Mouse (Mus musculus): ENCODE measurements around the gene Pla2g7.
"Not testable (repeated sequence)": the region's sequence is repeated elsewhere in the genome, so short reads cannot be mapped to it uniquely, and the experiment has no call there.

Pla2g7 gene

DNA sequence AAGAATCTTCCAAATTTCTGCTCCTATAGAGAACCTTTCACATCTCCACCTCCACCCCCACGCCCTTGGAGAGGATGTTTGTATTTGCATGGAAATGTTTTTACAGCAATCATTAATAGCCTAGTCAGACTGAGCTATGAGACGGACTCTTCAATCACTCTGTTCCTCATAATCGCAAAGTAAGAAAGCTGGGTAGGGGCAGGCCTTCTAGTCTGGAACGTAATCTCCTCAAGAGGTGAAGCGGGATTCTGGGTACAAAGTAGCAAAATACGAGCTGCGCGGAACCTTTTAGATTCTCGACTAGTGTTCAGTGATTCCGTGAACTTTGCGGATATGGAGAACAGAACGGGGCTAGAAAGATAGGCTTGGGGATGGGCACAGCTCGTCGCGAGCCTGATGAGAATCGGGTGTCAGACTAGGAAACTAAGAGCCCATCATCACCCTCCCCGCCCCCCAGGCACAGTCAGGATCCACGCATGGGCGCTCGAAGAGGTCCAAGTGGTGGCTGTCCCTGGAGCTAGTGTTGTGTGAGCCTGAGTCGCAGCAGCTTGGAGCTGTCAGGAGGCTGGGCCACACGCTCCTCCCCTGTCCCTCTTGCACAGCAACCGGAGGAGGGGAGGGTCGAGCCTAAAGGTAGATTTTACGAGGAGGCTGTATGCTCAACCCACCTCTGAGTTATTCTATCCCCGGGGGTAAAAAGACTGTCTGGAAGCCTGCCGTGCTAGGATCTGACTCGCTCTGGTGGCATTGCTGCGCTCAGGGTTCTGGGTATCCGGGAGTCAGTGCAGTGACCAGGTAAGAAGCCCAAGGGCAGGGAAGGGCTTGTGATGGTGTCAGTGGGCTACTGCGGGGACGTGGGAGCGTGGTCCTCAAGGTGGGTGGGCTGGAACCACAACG lies at the start of gene Pla2g7:
TSS of gene Pla2g7 (plus strand) at position 107 of the 897 bp plus-strand sequence.
- DNase-seq (ENCODE audit: low spot score in 2 of 2): peak; percentile 21 to 24

DNA sequence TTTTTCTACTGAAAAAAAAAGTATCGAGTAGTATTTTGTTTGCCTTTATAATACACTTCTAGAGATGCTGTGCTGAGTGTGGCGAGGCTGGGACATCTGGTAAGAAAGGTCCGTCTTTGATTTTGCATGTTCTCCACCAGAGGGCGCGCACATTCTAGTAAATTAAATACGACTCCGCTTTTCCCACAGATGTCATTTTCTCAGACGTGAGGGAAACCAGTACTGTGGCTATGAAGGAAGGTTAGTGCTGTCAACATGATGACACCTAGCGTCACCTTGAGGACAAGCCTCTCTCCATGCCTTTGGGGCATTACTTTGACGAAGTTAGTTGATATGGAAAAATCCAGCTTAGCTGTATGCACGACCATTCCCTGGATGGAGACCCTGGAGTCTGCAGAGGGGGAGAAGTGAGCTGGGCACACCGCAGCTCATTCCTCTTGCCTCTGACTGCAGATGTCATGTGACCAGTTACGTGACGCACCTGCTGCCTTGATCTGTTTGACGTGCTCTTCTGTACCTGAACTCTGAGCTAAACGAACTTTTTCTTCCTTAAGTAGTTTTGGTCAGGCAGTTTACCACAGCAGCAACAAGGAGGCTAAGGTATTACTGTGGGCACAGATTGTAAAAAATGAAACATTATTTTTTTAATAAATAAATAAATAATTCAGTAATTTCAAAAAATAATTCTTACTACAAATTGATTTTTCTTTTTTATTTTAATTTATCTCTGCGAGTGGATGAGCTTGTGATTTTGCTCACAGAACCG lies 49.1 kb upstream of the Pla2g7 start:
- DNase-seq (ENCODE audit: low spot score in 2 of 2): peak; percentile 9 to 19

DNA sequence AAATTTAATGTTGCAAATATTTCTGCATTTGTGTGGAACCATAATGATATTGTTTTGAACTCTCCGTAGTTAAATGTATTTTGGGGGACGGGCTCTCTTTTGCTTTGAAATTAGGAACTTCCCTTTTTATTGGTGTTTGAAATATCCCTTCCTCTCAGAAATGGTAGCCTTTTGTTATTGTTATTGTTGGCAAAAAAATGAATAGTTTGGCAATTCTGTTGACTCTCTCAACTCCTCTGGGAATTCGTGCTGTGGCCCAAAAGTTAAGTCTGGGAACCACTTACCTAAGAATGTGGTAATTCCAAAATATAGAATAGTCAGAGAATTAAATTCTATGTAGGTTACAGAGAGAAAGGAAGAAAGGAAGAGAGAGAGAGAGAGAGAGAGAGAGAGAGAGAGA lies 47.7 kb upstream of the Pla2g7 start:
- DNase-seq (ENCODE audit: low spot score in 2 of 2): no peak

DNA sequence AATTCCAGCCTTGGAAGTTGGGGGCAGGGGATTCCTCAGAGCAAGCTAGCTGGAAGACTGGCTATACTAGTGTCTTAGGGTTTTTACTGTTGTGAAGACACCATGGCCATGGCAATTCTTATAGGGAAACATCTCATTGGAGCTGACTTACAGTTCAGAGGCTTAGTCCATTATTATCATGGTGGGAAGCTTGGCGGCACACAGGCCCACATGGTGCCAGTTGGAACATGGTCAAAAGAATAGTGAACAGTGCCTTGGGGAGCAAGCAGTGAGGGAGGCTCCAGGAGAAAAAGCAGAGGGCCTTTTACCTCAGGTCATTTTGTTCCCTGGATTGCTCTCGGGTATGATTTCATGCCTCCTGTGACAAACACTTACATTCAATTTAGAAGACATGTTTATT lies 37.4 kb upstream of the Pla2g7 start:
- no peak for DNase-seq (ENCODE audit: low spot score in 2 of 2)

DNA sequence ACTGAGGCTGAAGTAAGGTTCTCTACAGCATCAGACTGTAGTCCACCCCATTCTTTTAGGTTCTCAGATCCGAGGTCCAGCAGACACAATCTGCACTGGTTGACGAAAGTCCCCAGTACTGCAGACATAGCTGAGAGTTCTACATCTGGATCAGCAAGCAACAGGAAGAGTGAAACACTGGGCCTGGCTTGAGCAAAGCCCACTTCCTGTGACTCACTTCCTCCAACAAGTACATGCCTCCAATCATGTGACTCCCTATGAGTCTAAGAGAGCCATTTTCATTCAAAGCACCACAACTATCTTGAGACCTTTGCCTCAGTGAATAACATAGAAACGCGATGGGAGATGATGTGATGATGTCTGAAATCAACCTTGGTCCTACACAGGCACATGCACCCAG lies 36.7 kb upstream of the Pla2g7 start:
- no peak for DNase-seq (ENCODE audit: low spot score in 2 of 2)

DNA sequence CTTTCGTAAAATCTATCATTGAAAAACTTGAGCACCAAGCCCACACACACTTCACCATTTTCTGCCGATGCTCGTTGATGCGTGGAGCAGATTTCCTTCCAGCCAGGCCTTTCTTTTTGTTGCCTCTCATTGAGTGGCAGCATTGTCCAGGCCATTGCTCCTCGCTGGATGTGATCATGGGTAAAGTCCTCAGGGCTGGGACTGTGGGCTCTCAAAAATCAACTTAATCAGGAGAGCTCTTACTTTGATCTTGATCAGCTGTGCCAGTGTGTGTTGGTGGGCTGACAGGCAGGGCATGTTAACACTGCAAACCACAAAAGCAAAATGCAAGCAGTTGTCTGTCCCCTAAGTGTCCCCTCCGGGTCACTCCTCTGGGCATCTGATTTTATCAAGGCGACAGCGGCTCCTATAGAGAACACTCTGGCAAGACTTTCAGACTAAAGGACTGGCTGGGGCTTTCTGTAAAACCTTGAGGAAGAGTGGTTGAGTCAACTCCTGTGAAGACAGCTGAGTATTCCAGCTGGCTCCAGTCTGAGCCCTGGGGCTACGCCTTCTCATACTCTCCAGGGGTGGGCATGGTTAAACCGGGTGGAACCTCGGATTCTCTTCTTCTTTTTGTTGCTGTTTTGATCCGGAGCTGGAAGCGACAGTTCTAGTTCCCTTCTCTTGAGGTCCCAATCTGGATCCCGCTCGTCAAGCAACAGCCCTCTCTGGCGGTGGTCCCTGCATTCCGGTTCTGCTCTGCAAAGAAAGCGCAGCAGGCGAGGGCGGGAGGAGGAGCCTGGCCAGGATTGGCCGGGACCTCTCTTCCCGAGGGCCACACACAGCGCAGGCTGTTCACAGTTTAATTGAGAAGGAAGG lies 33.3 kb upstream of the Pla2g7 start:
- DNase-seq (ENCODE audit: low spot score in 2 of 2): peak; percentile 28 to 39

DNA sequence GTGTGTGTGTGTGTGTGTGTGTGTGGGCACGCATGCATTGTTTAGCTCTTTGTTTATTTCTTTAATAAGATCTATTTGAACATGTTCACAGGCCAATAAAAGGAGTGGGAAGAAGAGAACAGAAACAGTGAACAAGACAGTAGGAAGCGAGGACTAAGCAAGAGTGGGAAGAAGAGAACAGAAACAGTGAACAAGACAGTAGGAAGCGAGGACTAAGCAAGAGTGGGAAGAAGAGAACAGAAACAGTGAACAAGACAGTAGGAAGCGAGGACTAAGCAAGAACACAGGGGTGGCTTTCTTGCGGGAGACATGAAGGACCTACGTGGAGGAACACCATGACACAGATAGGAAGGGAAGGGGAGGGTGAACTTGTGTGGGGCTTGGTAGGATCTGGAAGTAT lies 31.1 kb upstream of the Pla2g7 start:
- not testable (repeated sequence) for DNase-seq (ENCODE audit: low spot score in 2 of 2)

DNA sequence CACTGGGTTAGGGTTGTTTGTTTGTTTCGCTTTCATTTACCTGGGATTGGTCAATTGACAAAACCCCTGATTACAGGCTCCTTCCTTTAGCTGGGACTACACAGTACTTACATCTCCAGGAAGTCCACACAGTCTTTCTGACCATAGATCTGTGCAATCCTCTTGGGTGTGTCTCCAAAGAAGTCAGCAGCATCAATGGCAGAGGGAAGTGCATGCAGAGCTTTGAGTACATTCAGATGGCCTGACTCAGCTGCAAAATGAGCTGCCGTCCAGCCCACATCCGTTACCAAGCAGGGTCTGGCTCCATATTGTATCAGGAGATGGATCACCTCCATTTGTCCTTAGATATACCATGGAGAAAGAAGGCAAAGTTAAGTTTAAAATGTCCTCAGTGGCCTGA lies 29.1 kb upstream of the Pla2g7 start:
- no peak for DNase-seq (ENCODE audit: low spot score in 2 of 2)

DNA sequence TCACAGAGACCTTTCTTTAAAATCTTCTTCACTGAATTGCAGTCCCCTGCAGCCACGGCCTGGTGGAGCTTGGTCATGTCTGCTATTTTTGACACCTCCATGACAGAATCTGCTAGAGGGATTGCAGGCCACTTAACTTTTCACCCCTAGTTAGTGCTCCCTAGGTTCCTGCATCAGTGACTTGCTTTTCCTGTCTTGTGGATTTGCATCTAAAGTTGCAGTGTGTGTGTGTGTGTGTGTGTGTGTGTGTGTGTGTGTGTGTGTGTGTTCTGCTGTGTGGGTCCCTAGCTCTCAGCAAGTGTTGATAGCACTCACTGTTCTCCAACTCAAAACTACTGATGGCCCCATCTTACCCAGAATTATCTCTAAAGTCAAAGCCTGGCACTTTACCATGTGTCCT lies 24.4 kb upstream of the Pla2g7 start, which contains the start of gene Ankrd66:
TSS of gene Ankrd66 (minus strand) at position 101 of the 400 bp plus-strand sequence.
- DNase-seq (ENCODE audit: low spot score in 2 of 2): no peak

DNA sequence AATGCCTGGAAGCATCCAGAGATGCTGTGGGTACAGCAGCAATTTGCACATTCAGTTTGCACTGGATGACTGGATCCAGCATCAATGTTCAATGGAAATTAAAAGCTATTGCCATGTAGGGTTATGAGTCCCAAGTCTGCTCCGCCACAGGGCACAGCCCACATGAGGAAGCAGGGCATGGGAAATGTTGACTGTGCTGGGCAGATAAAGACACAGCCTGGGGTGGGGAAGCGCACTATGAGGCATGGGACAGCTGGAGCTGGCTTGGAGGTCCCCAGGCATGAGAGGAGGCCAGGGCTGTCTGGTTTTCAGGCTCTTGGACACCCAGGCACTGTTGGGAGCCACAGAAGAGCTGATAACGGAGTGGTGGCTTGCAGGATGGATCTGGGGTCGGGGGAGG lies 23.9 kb upstream of the Pla2g7 start:
- no peak for DNase-seq (ENCODE audit: low spot score in 2 of 2)

DNA sequence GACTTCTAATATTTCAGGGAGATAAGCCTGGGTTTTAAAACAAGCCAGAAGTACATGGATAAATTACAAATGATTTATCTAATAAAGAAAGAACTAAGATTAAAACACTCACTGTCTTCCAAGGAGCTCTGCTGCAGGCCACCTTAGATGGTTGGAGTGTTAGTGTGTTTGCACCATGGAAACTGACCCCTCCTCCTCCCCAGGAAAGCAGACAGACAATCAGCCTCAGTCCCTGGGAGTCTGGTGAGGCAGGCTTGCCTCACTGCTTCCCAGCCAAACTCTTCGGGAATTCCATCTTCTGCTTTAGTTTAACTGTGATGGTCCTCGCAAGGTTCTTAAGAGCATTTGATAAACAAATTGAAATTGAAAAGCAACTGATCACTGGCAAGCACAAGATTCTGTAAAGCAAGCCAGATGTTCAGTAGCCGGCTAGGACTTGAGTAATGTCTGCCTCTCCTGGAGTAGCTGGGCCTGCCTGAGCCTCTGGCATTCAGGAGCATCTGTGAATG lies 16.7 kb upstream of the Pla2g7 start:
- no peak for DNase-seq (ENCODE audit: low spot score in 2 of 2)

DNA sequence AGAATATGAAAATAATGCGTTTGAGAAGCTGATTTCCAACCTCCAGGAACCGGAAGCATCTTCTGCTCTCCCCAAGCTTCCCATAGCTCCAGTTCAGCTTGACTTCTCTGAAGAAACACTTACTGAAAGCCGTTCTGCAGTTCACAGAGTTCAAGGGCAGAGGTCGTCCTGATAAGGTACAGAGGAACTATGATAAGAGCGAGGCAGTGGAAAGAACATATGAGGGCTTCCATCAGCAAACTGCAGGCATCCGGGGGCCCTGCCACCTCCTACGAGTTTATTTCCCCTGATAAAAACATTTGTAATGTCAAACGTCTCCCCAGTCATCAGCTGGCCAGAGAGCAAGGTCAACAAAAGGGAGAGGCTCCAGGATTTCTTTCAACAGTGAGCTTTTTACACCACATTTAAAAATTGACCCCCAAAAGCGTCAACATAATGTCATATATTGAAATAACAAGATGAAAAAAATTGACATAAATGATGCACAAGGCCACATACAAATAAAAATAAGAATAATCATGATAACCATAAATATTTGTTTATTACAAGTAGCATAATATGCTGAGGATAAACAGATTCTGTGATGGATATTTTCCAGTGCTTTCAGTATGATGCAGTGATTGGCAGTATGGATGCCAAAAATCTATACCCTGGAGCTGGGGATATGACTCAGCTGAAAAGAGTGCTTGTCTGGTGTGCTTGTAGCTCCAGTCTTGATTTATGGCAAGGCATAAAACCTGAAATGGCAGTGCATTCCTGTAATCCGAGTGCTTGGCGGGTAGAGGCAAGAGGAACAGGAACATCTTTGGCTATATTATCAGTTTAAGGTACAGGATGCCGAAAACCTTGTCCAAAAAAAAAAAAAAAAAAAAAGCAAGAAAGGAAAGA lies 13.1 kb upstream of the Pla2g7 start:
- DNase-seq (ENCODE audit: low spot score in 2 of 2): peak; percentile 18 to 27

DNA sequence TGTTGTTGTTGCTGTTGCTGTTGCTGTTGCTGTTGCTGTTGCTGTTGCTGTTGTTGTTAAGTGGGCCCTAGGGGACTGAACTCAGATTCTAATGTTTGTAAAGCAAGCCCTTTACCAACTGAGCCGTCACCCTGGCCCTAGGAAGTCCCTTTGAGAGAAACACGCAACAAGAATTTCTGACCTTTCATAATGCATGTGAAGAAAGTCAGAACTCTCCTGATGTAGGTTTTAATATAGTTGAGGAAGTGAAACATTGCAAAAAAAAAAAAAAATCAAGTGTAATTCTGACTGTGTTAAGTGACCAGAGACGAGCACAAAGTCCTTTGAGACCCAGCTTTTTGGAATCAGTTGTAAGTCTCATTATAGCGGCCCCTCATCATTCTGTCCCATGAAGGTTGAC lies 10.8 kb upstream of the Pla2g7 start:
- DNase-seq (ENCODE audit: low spot score in 2 of 2): no peak

DNA sequence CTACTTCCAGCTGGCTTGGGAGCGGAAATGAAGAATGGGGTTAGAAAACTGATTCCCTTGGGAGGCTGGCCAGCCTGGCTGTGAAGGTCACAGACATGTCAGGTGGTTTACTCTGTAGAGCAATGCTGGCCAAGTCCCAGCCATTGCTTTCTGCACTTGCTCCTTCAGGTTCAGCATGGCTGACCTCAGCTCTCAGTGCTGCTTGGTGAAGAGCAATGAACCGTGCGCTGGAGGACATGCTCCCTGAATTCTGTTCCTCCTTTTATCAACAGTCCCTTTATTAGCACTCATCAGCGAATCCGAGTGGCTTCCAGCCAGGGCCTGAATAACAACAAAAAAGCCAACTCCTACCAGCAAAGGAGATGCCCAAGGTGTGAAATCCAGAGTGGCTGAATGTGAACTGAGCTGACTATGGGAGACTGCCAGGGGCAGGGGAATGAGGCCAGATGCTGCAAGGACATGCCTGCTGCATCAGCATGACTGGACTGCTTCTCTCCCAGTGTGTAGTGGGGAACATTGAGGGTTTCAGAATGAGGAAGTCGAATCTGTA lies 10.3 kb upstream of the Pla2g7 start:
- DNase-seq (ENCODE audit: low spot score in 2 of 2): peak; percentile 57 to 64

DNA sequence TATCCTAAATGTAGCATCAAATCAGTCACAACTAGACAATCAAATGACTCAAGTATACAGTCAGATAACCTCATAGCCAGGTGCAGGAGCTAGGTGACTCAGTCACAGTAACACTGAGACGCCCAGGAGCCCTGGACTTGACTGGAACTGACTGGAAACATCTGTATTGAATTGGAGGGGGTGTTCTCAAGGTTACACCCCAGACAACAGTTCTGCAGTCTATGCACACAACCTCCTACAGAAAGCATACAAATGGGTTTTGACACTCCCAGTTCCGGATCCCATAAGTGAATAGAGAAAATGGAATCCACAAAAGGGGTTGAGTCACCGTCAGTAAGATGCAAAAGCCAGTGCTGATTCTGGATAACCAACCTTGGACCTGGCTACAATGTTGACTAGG lies 9.2 kb upstream of the Pla2g7 start:
- no peak for DNase-seq (ENCODE audit: low spot score in 2 of 2)

DNA sequence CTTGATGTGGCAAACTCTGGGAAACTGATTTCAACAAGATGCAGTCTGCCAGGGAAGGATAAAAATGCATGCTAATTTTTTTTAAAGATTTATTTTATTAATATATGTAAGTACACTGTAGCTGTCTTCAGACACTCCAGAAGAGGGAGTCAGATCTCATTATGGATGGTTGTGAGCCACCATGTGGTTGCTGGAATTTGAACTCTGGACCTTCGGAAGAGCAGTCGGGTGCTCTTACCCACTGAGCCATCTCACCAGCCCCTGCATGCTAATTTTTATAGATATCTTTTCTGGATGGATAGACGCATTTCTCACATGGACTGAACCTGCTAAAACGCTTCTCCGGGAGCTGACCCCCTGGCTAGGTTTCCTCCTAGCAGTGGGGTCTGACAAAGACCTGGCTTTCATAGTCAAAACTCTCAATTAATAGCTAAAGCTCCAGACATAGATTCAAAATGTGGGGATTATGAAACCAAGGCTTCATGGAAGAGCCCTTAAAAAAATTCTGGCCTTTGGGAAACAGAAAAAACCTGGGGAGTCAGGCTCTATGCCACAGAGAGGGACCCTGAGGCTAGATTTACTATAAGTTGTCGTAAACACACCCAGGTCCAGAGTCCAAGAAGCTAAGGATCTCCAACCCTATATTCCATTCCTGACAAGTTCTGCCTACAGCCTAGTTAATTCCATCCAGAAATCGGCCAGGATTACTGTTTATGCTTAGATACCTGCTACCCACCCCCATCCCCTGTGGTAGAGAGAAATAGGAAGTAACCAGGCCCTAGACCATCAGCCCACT lies 4.5 kb upstream of the Pla2g7 start:
- DNase-seq (ENCODE audit: low spot score in 2 of 2): no peak

DNA sequence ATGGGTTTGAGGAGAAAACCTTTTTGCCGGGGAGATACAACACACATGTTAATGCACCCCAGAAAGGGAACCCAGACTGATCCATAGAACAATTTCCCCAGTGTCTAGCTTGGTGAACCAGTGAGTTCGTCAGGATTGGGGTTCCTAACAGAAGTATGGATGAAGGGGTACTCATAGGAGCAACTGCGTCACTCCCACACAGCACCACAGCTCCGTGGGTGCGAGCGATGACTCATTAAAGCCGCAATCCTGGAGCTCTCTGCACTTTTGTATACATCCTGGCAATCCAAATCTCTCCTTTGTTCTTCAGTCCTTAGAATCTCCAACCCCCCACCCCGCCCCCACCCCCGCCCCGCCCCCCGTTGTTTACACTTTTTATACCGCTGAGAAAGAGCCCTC lies 306 bp upstream of the Pla2g7 start:
- no peak for DNase-seq (ENCODE audit: low spot score in 2 of 2)

DNA sequence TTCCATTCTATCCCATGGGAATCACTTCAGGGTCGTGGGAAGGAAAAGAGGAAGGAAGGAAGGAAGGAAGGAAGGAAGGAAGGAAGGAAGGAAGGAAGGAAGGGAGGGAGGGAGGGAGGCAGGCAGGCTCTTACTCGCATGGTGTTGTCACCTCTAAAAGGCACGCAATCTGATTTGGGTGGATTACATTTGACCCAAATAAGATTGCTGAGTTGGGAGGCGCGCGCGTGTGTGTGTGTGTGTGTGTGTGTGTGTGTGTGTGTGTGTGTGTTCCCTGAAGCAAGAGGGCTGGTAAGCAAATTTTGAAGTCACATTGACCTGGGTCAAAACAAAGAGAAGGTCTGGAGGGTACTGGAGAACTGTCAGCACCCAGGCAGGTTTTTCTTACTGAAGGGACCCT lies 1.4 kb downstream of the Pla2g7 start:
- DNase-seq (ENCODE audit: low spot score in 2 of 2): no peak

DNA sequence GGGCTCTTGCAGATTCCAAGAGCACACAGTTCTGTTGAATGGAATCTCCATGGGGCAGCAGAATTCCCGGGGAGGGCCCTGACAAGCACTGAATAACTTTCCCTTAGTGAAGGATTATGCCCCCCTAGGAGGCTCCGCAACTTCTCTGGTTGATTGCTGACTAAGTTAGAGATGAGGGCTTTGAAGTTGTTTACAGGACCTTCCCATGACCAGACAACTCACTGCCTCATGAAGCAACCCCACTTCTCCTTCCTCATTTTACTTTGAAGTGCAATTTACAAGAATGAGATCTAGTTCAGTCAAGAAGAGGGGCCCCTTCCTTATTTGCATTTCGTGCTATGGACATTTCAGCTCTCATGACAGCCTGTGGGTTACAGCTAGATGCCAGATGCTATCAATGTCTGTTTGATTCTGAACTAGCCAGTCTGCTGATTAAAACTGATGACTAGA lies 5.8 kb downstream of the Pla2g7 start:
- DNase-seq (ENCODE audit: low spot score in 2 of 2): peak; percentile 17 to 42

All from heart, adult 9 months (tissue).